Mouse (Mus musculus): ENCODE measurements around the gene Nanos3.

The Nanos3 gene

GRCm38 (mm10) chr8:84185117-84185516, at the start of gene Nanos3:
TSS of gene Nanos3 (minus strand) at chr8:84185217.
- no peak for DNase-seq (ENCODE audit: low spot score in 2 of 2)

GRCm38 (mm10) chr8:84233055-84233454, 48.0 kb upstream of the Nanos3 start:
- no peak for DNase-seq (ENCODE audit: low spot score in 2 of 2)

DNA sequence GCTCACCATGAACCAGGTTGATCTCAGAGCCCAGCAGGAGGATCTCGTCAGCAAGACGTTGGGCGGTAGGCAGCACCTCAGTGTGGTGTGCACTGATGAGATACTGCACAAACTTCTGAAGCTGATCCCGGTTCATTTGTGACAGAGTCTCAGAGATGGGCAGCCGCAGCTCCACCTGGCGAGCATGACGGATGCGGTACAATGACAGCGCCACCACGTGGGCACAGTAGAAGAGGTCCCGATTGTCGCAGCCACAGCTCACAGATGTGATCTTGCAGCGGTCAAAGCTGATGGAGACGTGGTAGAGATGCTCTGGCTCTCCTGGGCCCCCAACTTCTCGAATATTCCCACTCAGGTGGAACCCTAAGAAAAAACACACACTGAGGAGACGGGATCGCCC, 45.7 kb upstream of the Nanos3 start:
- no peak for DNase-seq (ENCODE audit: low spot score in 2 of 2)

GRCm38 (mm10) chr8:84223322-84224029, 38.5 kb upstream of the Nanos3 start:
- no peak for DNase-seq (ENCODE audit: low spot score in 2 of 2)

DNA sequence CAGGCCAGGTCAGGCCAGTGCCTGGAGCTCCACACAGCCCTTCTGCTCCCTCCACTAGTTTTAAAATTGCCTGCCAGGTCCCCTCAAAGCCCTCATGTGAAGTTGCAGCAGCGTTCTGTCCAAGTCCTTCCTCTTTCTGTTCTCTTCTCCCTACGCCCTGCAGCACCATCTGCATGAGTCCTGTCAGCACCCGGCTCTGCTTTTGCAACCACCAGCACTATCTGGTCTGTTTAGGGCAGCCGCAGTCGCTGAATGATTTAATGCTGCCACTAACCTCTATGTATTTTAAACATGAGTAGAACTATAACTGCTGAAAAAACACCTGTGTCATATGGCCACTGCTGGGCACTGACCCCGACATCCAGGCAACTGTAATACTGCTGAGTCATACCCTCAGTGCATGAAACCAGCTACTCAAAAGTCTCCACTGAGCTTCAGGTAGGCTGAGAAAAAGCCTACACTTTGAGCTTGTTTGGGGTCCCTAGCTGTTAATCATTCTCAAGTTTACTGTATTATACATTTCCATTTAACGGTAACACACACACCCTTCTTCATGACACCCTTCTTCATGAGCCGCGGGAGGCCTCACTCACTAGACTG, 37.6 kb upstream of the Nanos3 start:
- DNase-seq (ENCODE audit: low spot score in 2 of 2) = peak in 1 of 2 experiments; percentile 41

- DNase-seq (ENCODE audit: low spot score in 2 of 2) = no peak
Observed at GRCm38 (mm10) chr8:84220105-84220504, 35.1 kb upstream of the Nanos3 start.

DNA sequence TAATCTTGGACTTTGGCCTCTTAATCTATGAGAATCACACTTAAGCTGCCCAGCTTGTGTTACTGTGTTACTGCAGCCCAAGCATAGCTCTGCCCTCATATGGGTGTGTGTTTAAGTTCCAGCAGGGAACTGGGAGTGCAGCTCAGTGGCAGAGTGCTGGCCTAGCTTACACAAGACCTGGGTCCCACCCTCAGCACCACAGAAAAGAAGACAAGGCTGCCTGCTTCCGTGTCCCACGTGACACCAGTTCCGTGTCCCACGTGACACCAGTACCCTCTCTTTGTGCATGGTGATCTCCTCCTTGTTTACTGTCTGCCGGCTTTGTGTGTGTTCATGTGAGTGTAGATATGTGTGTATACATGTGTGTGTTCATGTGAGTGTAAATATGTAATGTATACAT, 33.1 kb upstream of the Nanos3 start:
- DNase-seq (ENCODE audit: low spot score in 2 of 2) = no peak

- DNase-seq (ENCODE audit: low spot score in 2 of 2) = no peak
Observed at GRCm38 (mm10) chr8:84217206-84217605, 32.2 kb upstream of the Nanos3 start.

GRCm38 (mm10) chr8:84213277-84213676, 28.3 kb upstream of the Nanos3 start:
- no peak for DNase-seq (ENCODE audit: low spot score in 2 of 2)

- no peak for DNase-seq (ENCODE audit: low spot score in 2 of 2)
Observed at GRCm38 (mm10) chr8:84211881-84212563, 27.0 kb upstream of the Nanos3 start.

DNA sequence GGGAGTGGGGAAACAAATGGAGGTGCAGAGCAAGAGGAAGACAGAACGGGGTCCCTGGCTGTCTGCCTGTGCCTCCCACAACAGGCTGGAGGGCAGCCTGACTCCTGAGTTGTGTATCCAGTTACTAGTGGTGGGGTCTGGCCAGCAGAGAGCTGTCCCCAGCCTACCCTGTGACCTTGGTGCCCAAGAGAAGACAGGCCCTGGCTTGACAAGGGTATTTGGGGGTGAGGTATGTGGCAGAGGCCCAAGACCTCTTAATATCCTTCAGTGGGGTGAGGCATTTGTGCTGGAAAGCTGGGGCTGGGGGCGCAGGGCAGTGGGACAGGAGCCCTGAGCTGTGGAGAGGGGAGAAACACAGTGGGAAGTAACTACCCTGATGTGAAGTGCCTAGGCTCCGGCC, 26.2 kb upstream of the Nanos3 start:
- DNase-seq (ENCODE audit: low spot score in 2 of 2) = no peak

DNA sequence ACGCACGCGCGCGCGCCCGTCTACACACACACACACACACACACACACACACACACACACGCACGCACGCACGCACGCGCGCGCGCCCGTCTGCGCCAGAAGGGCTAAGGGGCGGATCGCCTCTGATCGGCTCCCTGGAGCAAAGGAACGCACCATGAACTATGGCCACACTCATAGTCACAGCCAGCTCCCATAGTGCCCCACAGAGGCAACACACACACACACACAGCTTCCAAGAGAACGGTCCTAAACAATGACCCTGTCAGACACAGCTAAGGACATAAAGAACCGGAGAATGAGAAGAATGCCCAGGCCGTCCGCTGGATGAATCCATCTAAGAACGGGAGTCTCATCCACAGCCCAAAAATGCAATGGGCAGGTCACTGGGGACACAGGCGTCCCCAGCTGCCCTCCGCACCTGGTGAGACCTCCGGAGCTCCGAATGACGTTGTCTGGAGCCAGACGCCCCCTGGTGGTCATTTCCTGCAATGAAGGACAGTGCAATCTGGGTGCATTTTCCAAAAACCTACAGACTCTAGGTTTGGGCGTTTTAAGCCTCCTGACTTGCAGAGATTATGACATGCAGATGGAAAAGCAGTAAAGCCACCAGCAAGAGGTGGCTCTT, 25.3 kb upstream of the Nanos3 start:
- peak; percentile 85 to 87 for DNase-seq (ENCODE audit: low spot score in 2 of 2)

- DNase-seq (ENCODE audit: low spot score in 2 of 2) = no peak
Observed at GRCm38 (mm10) chr8:84208381-84209380, 23.7 kb upstream of the Nanos3 start.

DNA sequence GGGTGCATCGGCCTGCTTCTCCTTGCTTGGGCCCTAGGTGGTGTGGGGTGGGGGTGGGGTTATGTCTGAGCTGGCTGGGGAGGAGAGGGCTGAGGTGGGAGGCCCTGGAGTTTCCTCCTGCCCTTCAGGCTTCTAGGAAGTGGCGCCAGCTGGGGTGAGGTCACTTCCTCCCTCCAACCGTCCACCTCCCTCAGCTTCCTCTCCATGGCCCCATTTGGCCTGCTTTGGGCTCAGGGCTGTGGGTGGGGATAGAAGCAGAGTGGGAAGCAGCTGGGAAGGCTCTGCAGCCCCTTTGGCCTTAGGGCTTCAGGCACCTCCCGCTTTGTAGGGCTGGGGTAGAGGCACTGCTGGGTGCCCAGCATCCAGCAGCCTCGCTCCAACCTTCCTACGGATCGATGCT, 22.8 kb upstream of the Nanos3 start:
- no peak for DNase-seq (ENCODE audit: low spot score in 2 of 2)

- no peak for DNase-seq (ENCODE audit: low spot score in 2 of 2)
Observed at GRCm38 (mm10) chr8:84206666-84207065, 21.6 kb upstream of the Nanos3 start.

DNA sequence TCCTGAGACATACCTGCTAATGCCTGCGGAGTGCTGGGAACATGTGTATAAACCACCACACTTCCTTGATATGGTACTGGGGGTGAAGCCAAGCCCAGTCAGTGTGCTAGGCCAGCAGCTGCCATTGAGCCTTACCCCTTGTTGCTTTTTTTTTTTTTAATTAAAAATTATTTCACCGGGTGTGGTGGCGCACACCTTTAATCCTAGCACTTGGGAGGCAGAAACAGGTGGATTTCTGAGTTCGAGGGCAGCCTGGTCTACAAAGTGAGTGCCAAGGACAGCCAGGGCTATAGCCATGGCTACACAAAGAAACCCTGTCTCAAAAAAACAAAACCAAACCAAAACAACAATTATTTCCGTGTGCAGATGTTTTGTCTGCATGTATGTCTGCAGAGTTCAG, 20.1 kb upstream of the Nanos3 start:
- DNase-seq (ENCODE audit: low spot score in 2 of 2) = no peak

DNA sequence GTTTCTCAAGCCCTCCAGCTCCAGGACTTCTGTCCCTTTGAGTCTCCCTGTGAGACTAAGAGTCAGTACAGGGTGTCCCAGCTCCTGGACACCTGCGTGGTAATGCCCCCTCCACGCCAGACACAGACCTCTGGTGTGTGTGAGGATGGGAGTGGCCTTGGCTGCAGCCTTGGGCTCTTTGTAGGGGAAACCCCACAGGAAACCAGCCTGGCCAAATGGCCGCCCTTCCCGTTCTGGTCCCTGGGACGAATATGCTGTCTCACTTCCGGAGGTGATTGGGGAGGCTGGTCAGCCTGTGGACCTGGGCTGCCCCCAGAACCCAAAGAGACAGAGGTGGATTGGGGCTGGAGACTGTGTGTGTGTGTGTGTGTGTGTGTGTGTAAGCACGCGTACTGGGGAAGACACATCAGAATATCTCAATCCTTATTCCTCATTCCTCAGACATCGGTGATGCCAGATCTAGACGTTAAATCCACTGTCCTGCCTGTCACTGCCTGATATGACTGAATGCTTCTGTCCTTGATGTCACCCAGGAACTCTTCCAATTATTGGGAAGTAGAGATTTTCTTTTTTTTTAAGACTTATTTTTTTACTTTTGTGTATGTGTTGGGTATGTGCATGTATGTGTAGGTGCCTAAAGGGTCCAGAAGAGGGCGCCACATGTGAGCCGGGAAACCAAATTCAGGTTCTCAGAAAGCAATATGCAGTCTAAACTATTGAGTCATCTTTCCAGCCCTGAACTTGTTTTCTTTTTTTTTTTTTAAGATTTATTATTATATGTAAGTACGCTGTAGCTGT, 19.2 kb upstream of the Nanos3 start:
- no peak for DNase-seq (ENCODE audit: low spot score in 2 of 2)

GRCm38 (mm10) chr8:84202938-84203917, 18.2 kb upstream of the Nanos3 start:
- DNase-seq (ENCODE audit: low spot score in 2 of 2) = peak; percentile 80 to 82

DNA sequence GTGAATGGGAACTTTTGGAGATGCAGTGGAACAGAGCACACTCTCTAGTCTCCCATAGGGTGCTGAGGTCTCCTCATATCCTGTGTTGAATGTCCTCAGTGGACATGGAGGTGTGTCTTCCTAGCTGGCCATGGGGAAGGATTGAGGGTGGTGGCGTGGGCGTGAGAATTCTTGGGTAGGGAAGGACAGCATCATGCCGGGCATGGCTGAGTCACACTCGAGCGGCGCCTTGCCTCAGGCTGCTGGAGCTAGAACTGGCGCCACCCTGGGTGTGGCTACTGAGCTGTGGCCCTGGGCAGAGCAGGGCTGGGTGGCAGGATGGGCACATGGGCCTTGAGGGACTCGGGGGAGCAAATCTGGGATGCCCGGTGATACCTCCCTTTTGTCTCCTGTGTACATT, 17.4 kb upstream of the Nanos3 start:
- DNase-seq (ENCODE audit: low spot score in 2 of 2) = no peak

All from right cerebral cortex, postnatal 10 days (tissue).